Mouse (Mus musculus) layer of hippocampus, adult 18-20 months (tissue): ENCODE measurements around the gene Tlr9. TPM values are rescaled to one million over a fixed set of nuclear protein-coding genes. Genes with fewer than 3 reads are reported as not detected.

Experiments used
- DNase-seq, 2 experiments: peaks; one replicate each; pipeline ENCODE4 v3.0.0; 2022; ENCODE audit warnings: low spot score in 2 of 2
- total RNA-seq, 2 experiments: library from RNA; stranded (reverse); gene quantifications; 2 replicates each; pipeline ENCODE4 v1.2.3; 2021

Gene Tlr9
- total RNA-seq, 2 experiments from 2014 or later = 1.0 to 1.5 TPM

GRCm38 (mm10) chr9:106231816-106232215 is 9.4 kb downstream of the Tlr9 start:
- no peak for DNase-seq

GRCm38 (mm10) chr9:106232956-106233355 is 10.6 kb downstream of the Tlr9 start:
- DNase-seq = no peak

- DNase-seq = no peak
Observed at GRCm38 (mm10) chr9:106233953-106234352, 11.6 kb downstream of the Tlr9 start.

- peak in 1 of 2 experiments; percentile 49 for DNase-seq
Observed at GRCm38 (mm10) chr9:106235194-106235830, 12.9 kb downstream of the Tlr9 start.

- no peak for DNase-seq
Observed at GRCm38 (mm10) chr9:106236156-106236817, 13.9 kb downstream of the Tlr9 start.

GRCm38 (mm10) chr9:106236818-106237211 is 14.4 kb downstream of the Tlr9 start:
- no peak for DNase-seq

GRCm38 (mm10) chr9:106237401-106237800 is 15.0 kb downstream of the Tlr9 start:
- no peak for DNase-seq

GRCm38 (mm10) chr9:106237878-106238277 is 15.5 kb downstream of the Tlr9 start:
- DNase-seq = no peak

GRCm38 (mm10) chr9:106241541-106242164 is 19.3 kb downstream of the Tlr9 start:
- DNase-seq = no peak

GRCm38 (mm10) chr9:106242813-106243488 is 20.6 kb downstream of the Tlr9 start:
- no peak for DNase-seq

GRCm38 (mm10) chr9:106249550-106249949 is 27.2 kb downstream of the Tlr9 start:
- no peak for DNase-seq

GRCm38 (mm10) chr9:106250245-106250644 is 27.8 kb downstream of the Tlr9 start:
- DNase-seq = no peak

GRCm38 (mm10) chr9:106251066-106251465 is 28.7 kb downstream of the Tlr9 start:
- no peak for DNase-seq

- no peak for DNase-seq
Observed at GRCm38 (mm10) chr9:106254001-106254400, 31.6 kb downstream of the Tlr9 start.

- no peak for DNase-seq
Observed at GRCm38 (mm10) chr9:106258412-106258811, 36.0 kb downstream of the Tlr9 start.

GRCm38 (mm10) chr9:106258990-106259389 is 36.6 kb downstream of the Tlr9 start:
- DNase-seq = no peak

- no peak for DNase-seq
Observed at GRCm38 (mm10) chr9:106261058-106261457, 38.7 kb downstream of the Tlr9 start.

- no peak for DNase-seq
Observed at GRCm38 (mm10) chr9:106261491-106261890, 39.1 kb downstream of the Tlr9 start.

GRCm38 (mm10) chr9:106262075-106262474 is 39.7 kb downstream of the Tlr9 start:
- DNase-seq = no peak

GRCm38 (mm10) chr9:106263381-106263924 is 41.1 kb downstream of the Tlr9 start:
- DNase-seq = no peak

- DNase-seq = no peak
Observed at GRCm38 (mm10) chr9:106265358-106266075, 43.1 kb downstream of the Tlr9 start.
